In the genomic region with DNA sequence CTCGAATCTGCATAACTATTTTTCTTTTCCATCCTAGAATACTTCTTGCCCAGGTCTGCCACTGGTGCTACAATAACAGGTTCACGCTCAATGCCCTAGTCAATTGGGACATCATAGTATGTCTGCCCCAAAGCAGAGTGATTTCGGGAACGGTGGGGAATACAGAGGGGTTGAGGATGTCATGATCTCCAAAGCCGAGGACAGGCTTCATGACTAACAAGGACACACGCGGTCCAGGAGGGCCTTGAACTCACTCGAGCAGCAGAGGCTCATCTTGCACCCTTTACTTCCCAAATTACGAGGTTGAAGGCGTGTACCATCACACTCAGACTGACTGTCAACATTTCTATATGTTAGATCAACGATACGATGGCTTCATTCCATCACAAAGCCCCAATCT, we compare ENCODE assay signal across 7 mouse cellular contexts. TPM values are rescaled to one million over a fixed set of nuclear protein-coding genes. Genes with fewer than 3 reads are reported as not detected.
DNase-seq lines count a peak whose midpoint lies in the region; ATAC-seq lines count a peak whose summit lies in the region.

No protein-coding gene starts in this region.

- H3K4me1 ChIP-seq in heart, embryonic 13.5 days: peaks cover 19% of the 10 kb centered on the region
- 0 out of 2 replicates have a peak, but pooled peaks cover 2% of the 10 kb centered on the region for H3K4me1 ChIP-seq in neural tube, embryonic 11.5 days (ENCODE audit: control insufficient read depth, insufficient read depth, low read length)
- H3K4me1 ChIP-seq in megakaryocyte, embryonic 14.5 days: peaks cover 28% of the 10 kb centered on the region

- ATAC-seq in heart, embryonic 13.5 days (ENCODE audit: extremely low read depth, insufficient number of reproducible peaks, low FRiP score, low TSS enrichment): no peak
- 0 out of 2 replicates have a peak, but pooled peaks have one; percentile 5 for ATAC-seq in neural tube, embryonic 11.5 days (ENCODE audit: insufficient read depth, low FRiP score, low TSS enrichment)

- peaks cover 19% of the 10 kb centered on the region for H3K36me3 ChIP-seq in heart, embryonic 13.5 days
- H3K36me3 ChIP-seq in neural tube, embryonic 11.5 days (ENCODE audit: control insufficient read depth, insufficient read depth, low read length): no peaks in the 10 kb centered on the region
- H3K36me3 ChIP-seq in megakaryocyte, embryonic 14.5 days (replicated peaks; ENCODE audit: low read length): peaks cover 15% of the 10 kb centered on the region

- H3K4me3 ChIP-seq in heart, embryonic 13.5 days: 0 out of 2 replicates have a peak overlapping the region, but pooled peaks have one; percentile 45
- H3K4me3 ChIP-seq in neural tube, embryonic 11.5 days (ENCODE audit: low read depth, low read length): no peak overlapping the region
- peak overlapping the region; percentile 92 for H3K4me3 ChIP-seq in megakaryocyte, embryonic 14.5 days (replicated peaks)

- no peaks in the 10 kb centered on the region for H3K27me3 ChIP-seq in heart, embryonic 13.5 days (replicated peaks)
- no peaks in the 10 kb centered on the region for H3K27me3 ChIP-seq in neural tube, embryonic 11.5 days (ENCODE audit: control insufficient read depth, insufficient read depth, low read length)
- H3K27me3 ChIP-seq in megakaryocyte, embryonic 14.5 days (replicated peaks): no peaks in the 10 kb centered on the region

- H3K9ac ChIP-seq in heart, embryonic 13.5 days: no peak overlapping the region
- no peak overlapping the region for H3K9ac ChIP-seq in neural tube, embryonic 11.5 days (ENCODE audit: low read length)

- 49% methylated on average over 12 of the region's 12 CpGs for WGBS in heart, embryonic 13.5 days
- WGBS in neural tube, embryonic 11.5 days: 56% methylated on average over 12 of the region's 12 CpGs

- H3K9me3 ChIP-seq in heart, embryonic 13.5 days: no peaks in the 10 kb centered on the region
- no peaks in the 10 kb centered on the region for H3K9me3 ChIP-seq in neural tube, embryonic 11.5 days (ENCODE audit: control insufficient read depth, low read length)
- no peaks in the 10 kb centered on the region for H3K9me3 ChIP-seq in megakaryocyte, embryonic 14.5 days

- H3K4me2 ChIP-seq in heart, embryonic 13.5 days: peak overlapping the region; percentile 69
- H3K4me2 ChIP-seq in neural tube, embryonic 11.5 days (ENCODE audit: low read depth): no peak overlapping the region

- no peak for DNase-seq in heart, adult 18-20 months
- no peak for DNase-seq in neural tube, embryonic 11.5 days (ENCODE audit: low spot score)
- DNase-seq in neural tube, embryonic 10.5 days (ENCODE audit: extremely low spot score, low spot score): no peak
- DNase-seq in right cerebral cortex, postnatal 4 days: no peak
- DNase-seq in retina, embryonic 14.5 days (ENCODE audit: low spot score): no peak

- no peak overlapping the region for H3K27ac ChIP-seq in heart, embryonic 13.5 days (replicated peaks)
- no peak overlapping the region for H3K27ac ChIP-seq in neural tube, embryonic 11.5 days (ENCODE audit: low read depth, low read length)

RNA-seq across cellular contexts. Expression of a gene that starts 24.1 kb away (rescaled TPM):
- 127 and 134 TPM in 2 replicates for polyA plus RNA-seq in heart, embryonic 13.5 days (2015; fragmentation: Nextera tagmentation; extraction: Ambion mirVana)
- total RNA-seq in heart, adult 18-20 months (2021): 100 to 1,000 TPM in 1 of 2 experiments, 10 to 100 TPM in 1; 86.5 to 116 TPM
- 197 and 217 TPM in 2 replicates for polyA plus RNA-seq in neural tube, embryonic 11.5 days (2014; fragmentation: Nextera tagmentation; extraction: Ambion mirVana)
- 40.8 and 101 TPM in 2 replicates for polyA plus RNA-seq in megakaryocyte, embryonic 14.5 days (2012; ENCODE audit: insufficient read depth, low replicate concordance)

RNA-seq across cellular contexts. Expression of a gene that starts 29.5 kb away (rescaled TPM):
- polyA plus RNA-seq in heart, embryonic 13.5 days (2015; fragmentation: Nextera tagmentation; extraction: Ambion mirVana): 36.7 and 37.1 TPM in 2 replicates
- 100 to 1,000 TPM; 240 to 249 TPM for total RNA-seq in heart, adult 18-20 months (2021)
- 80.9 and 83.6 TPM in 2 replicates for polyA plus RNA-seq in neural tube, embryonic 11.5 days (2014; fragmentation: Nextera tagmentation; extraction: Ambion mirVana)
- 90.9 and 105 TPM in 2 replicates for polyA plus RNA-seq in megakaryocyte, embryonic 14.5 days (2012; ENCODE audit: insufficient read depth, low replicate concordance)

RNA-seq across cellular contexts. Expression of a gene that starts 35.5 kb away (rescaled TPM):
- polyA plus RNA-seq in heart, embryonic 13.5 days (2015; fragmentation: Nextera tagmentation; extraction: Ambion mirVana): 68.5 and 74.5 TPM in 2 replicates
- 10 to 100 TPM; 46.2 to 56.9 TPM for total RNA-seq in heart, adult 18-20 months (2021)
- 32.1 and 45.4 TPM in 2 replicates for polyA plus RNA-seq in neural tube, embryonic 11.5 days (2014; fragmentation: Nextera tagmentation; extraction: Ambion mirVana)
- polyA plus RNA-seq in megakaryocyte, embryonic 14.5 days (2012; ENCODE audit: insufficient read depth, low replicate concordance): 4.8 and 29.6 TPM in 2 replicates

RNA-seq across cellular contexts. Expression of a gene that starts 60.0 kb away (rescaled TPM):
- polyA plus RNA-seq in heart, embryonic 13.5 days (2015; fragmentation: Nextera tagmentation; extraction: Ambion mirVana): 4.2 and 4.9 TPM in 2 replicates
- total RNA-seq in heart, adult 18-20 months (2021): under 1 TPM; 0.52 to 0.95 TPM
- polyA plus RNA-seq in neural tube, embryonic 11.5 days (2014; fragmentation: Nextera tagmentation; extraction: Ambion mirVana): 7.4 and 7.9 TPM in 2 replicates
- not detected in 2 replicates for polyA plus RNA-seq in megakaryocyte, embryonic 14.5 days (2012; ENCODE audit: insufficient read depth, low replicate concordance)
